Mouse (Mus musculus): ENCODE data around the gene Ndufa4l2. TPM values are rescaled to one million over a fixed set of nuclear protein-coding genes. Genes with fewer than 3 reads are reported as not detected.

Ndufa4l2 gene
- polyA plus RNA-seq, 1 experiment, result 10.4 TPM

GRCm38 (mm10) chr10:127534036-127534928, 19.5 kb downstream of the Ndufa4l2 start, which contains the start of gene Nxph4:
Gene Nxph4, minus strand, starts transcription at chr10:127534559.
- peaks cover 12% of the 10 kb centered on the region for H3K4me1 ChIP-seq (ENCODE audit: control insufficient read depth, insufficient read depth, low read length)
- peak within 1 kb of the TSS; percentile 56 for H3K4me3 ChIP-seq (replicated peaks; ENCODE audit: insufficient read depth, low read depth, low read length)
- no peaks in the 10 kb centered on the region for H3K27me3 ChIP-seq (ENCODE audit: control insufficient read depth, insufficient read depth, low read length)
- no peak for DNase-seq
- 1% methylated on average over 68 of the region's 78 CpGs for WGBS
- no peak for TF ChIP-seq POLR2A (IDR thresholded peaks at IDR 0.05; ENCODE audit: borderline replicate concordance, insufficient read depth, low read length)
- no peak for TF ChIP-seq CTCF (IDR thresholded peaks at IDR 0.05; ENCODE audit: borderline replicate concordance, insufficient read depth, low read depth, low read length)
- H3K27ac ChIP-seq (ENCODE audit: insufficient read depth, low read length), result no peak within 1 kb of the TSS

- 7% methylated on average over 30 of the region's 30 CpGs for WGBS
- H3K4me3 ChIP-seq (replicated peaks; ENCODE audit: insufficient read depth, low read depth, low read length), result peak overlapping the region; percentile 56
- TF ChIP-seq CTCF (IDR thresholded peaks at IDR 0.05; ENCODE audit: borderline replicate concordance, insufficient read depth, low read depth, low read length) (no peak), POLR2A (IDR thresholded peaks at IDR 0.05; ENCODE audit: borderline replicate concordance, insufficient read depth, low read length) (no peak)
- H3K27ac ChIP-seq (ENCODE audit: insufficient read depth, low read length), result no peak overlapping the region
- peaks cover 12% of the 10 kb centered on the region for H3K4me1 ChIP-seq (ENCODE audit: control insufficient read depth, insufficient read depth, low read length)
- H3K27me3 ChIP-seq (ENCODE audit: control insufficient read depth, insufficient read depth, low read length), result no peaks in the 10 kb centered on the region
- DNase-seq, result no peak
Observed at GRCm38 (mm10) chr10:127534929-127535384, 20.2 kb downstream of the Ndufa4l2 start.

GRCm38 (mm10) chr10:127536586-127537314, 22.0 kb downstream of the Ndufa4l2 start:
- Histone ChIP-seq H3K27ac (ENCODE audit: insufficient read depth, low read length) (no peak overlapping the region), H3K4me3 (replicated peaks; ENCODE audit: insufficient read depth, low read depth, low read length) (no peak overlapping the region), H3K27me3 (ENCODE audit: control insufficient read depth, insufficient read depth, low read length) (no peaks in the 10 kb centered on the region), H3K4me1 (ENCODE audit: control insufficient read depth, insufficient read depth, low read length) (peaks cover 12% of the 10 kb centered on the region)
- TF ChIP-seq CTCF (IDR thresholded peaks at IDR 0.05; ENCODE audit: borderline replicate concordance, insufficient read depth, low read depth, low read length) (peak; percentile 58), POLR2A (IDR thresholded peaks at IDR 0.05; ENCODE audit: borderline replicate concordance, insufficient read depth, low read length) (no peak)
- DNase-seq, result peak; percentile 59 to 62
- 12% methylated on average over 8 of the region's 8 CpGs for WGBS

- H3K4me1 ChIP-seq (ENCODE audit: control insufficient read depth, insufficient read depth, low read length), result peaks cover 24% of the 10 kb centered on the region
- 0 out of 2 replicates have a peak overlapping the region, but pooled peaks have one; percentile 1 for H3K27ac ChIP-seq (ENCODE audit: insufficient read depth, low read length)
- H3K27me3 ChIP-seq (ENCODE audit: control insufficient read depth, insufficient read depth, low read length), result no peaks in the 10 kb centered on the region
- peak; percentile 83 to 88 for DNase-seq
- H3K4me3 ChIP-seq (replicated peaks; ENCODE audit: insufficient read depth, low read depth, low read length), result no peak overlapping the region
- TF ChIP-seq POLR2A (IDR thresholded peaks at IDR 0.05; ENCODE audit: borderline replicate concordance, insufficient read depth, low read length) (no peak), CTCF (IDR thresholded peaks at IDR 0.05; ENCODE audit: borderline replicate concordance, insufficient read depth, low read depth, low read length) (peak; percentile 98)
- WGBS, result 32% methylated on average over 7 of the region's 7 CpGs
Observed at GRCm38 (mm10) chr10:127537854-127538583, 23.3 kb downstream of the Ndufa4l2 start.

DNA sequence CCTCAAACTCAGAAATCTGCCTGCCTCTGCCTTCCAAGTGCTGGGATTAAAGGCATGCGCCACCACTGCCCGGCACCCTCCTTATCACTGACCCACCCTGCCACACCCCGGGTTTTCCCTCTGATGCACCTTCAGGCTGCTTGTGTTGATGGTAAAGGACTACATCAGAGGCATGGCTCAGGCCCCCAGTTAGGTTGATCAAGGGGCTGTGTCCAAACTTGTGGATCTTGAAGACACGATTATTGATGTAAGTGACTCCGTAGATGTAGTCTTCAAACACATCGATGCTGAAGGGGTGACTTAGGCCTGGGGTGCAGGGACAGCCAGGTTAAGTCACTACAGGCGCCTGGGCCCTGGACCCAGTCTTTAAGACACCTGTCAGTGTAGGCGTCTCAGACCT, 26.7 kb downstream of the Ndufa4l2 start:
- Histone ChIP-seq H3K27ac (ENCODE audit: insufficient read depth, low read length) (no peak overlapping the region), H3K4me1 (ENCODE audit: control insufficient read depth, insufficient read depth, low read length) (peaks cover 19% of the 10 kb centered on the region), H3K27me3 (ENCODE audit: control insufficient read depth, insufficient read depth, low read length) (no peaks in the 10 kb centered on the region), H3K4me3 (replicated peaks; ENCODE audit: insufficient read depth, low read depth, low read length) (no peak overlapping the region)
- no peak for DNase-seq
- TF ChIP-seq POLR2A (IDR thresholded peaks at IDR 0.05; ENCODE audit: borderline replicate concordance, insufficient read depth, low read length) (no peak), CTCF (IDR thresholded peaks at IDR 0.05; ENCODE audit: borderline replicate concordance, insufficient read depth, low read depth, low read length) (no peak)
- 92% methylated on average over 8 of the region's 8 CpGs for WGBS

GRCm38 (mm10) chr10:127542084-127542483, 27.3 kb downstream of the Ndufa4l2 start:
- H3K27ac ChIP-seq (ENCODE audit: insufficient read depth, low read length), result peak overlapping the region; percentile 5
- no peaks in the 10 kb centered on the region for H3K27me3 ChIP-seq (ENCODE audit: control insufficient read depth, insufficient read depth, low read length)
- peak; percentile 64 to 72 for DNase-seq
- TF ChIP-seq CTCF (IDR thresholded peaks at IDR 0.05; ENCODE audit: borderline replicate concordance, insufficient read depth, low read depth, low read length) (no peak), POLR2A (IDR thresholded peaks at IDR 0.05; ENCODE audit: borderline replicate concordance, insufficient read depth, low read length) (no peak)
- peaks cover 19% of the 10 kb centered on the region for H3K4me1 ChIP-seq (ENCODE audit: control insufficient read depth, insufficient read depth, low read length)
- WGBS, result 9% methylated on average over 13 of the region's 13 CpGs
- no peak overlapping the region for H3K4me3 ChIP-seq (replicated peaks; ENCODE audit: insufficient read depth, low read depth, low read length)

DNA sequence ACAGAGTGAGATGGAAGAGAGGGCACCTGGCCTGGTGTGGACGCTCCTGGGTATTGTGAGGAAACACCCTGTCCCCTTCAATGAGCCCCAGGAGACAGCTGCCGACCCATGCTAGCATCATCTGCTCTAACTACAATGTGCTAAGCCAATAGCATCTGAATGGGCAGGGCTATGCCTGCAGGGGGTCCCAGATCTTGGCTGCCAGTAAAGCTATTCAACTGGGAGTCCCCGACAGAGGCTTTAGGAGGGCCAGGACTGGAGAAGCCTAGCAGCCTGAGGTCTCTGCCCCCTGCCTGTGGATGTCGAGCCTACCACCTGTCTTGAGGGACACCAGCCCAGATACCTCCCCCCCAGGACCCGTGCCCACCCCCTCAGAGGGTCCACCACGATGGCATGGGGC, 28.0 kb downstream of the Ndufa4l2 start:
- WGBS, result 7% methylated on average over 6 of the region's 6 CpGs
- peak in 1 of 2 experiments; percentile 66 for DNase-seq
- H3K27me3 ChIP-seq (ENCODE audit: control insufficient read depth, insufficient read depth, low read length), result no peaks in the 10 kb centered on the region
- TF ChIP-seq POLR2A (IDR thresholded peaks at IDR 0.05; ENCODE audit: borderline replicate concordance, insufficient read depth, low read length), result no peak
- no peak for TF ChIP-seq CTCF (IDR thresholded peaks at IDR 0.05; ENCODE audit: borderline replicate concordance, insufficient read depth, low read depth, low read length)
- peak overlapping the region; percentile 5; the same call in 1 of the 2 replicates for H3K27ac ChIP-seq (ENCODE audit: insufficient read depth, low read length)
- H3K4me3 ChIP-seq (replicated peaks; ENCODE audit: insufficient read depth, low read depth, low read length), result no peak overlapping the region
- peaks cover 16% of the 10 kb centered on the region for H3K4me1 ChIP-seq (ENCODE audit: control insufficient read depth, insufficient read depth, low read length)
